Mouse (Mus musculus) E14TG2a.4 (cell line): ENCODE data around the gene Klf13.

Experiments
- CTCF ChIP-seq: conservative IDR thresholded peaks from 2 replicates; pipeline ENCODE4 v1.5.1; 2014; ENCODE audit warnings: low read length
- NANOG ChIP-seq: IDR thresholded peaks from 2 replicates; pipeline ENCODE4 v1.6.1; 2014; ENCODE audit warnings: borderline replicate concordance, low read length, mixed read lengths

- TF ChIP-seq CTCF (no peak), NANOG (no peak)
These were observed 70.3 kb downstream of the Klf13 start for GRCm38 (mm10) chr7:63868356-63868918.
